Mouse (Mus musculus) midbrain, embryonic 12.5 days (tissue): Measurements from ENCODE around the gene Etnk1. TPM values are rescaled to one million over a fixed set of nuclear protein-coding genes. Genes with fewer than 3 reads are reported as not detected.
"Not testable (repeated sequence)": the region's sequence is repeated elsewhere in the genome, so short reads cannot be mapped to it uniquely, and the experiment has no call there.

Experiments used
- ATAC-seq: fragments of 200-750 bp; cut with Nextera tagmentation; 2 replicates; pipeline ENCODE4 v1.8.0; 2017; ENCODE audit warnings: low read depth, moderate TSS enrichment, moderate library complexity; ENCODE audit not compliant: low FRiP score
- H3K27ac ChIP-seq: fragments of 300-500 bp; sonication (generic); replicated peaks from 2 replicates; pipeline ENCODE4 v1.5.1; 2016; ENCODE audit warnings: mild to moderate bottlenecking
- H3K27me3 ChIP-seq: fragments of 300-500 bp; sonication (generic); 2 replicates; pipeline ENCODE4 v1.6.1; 2016; ENCODE audit warnings: mild to moderate bottlenecking
- H3K36me3 ChIP-seq: fragments of 300-500 bp; sonication (generic); 2 replicates; pipeline ENCODE4 v1.6.1; 2016
- H3K4me1 ChIP-seq: fragments of 300-500 bp; sonication (generic); 2 replicates; pipeline ENCODE4 v1.6.1; 2016
- H3K4me2 ChIP-seq: fragments of 300-500 bp; sonication (generic); replicated peaks from 2 replicates; pipeline ENCODE4 v1.6.1; 2016; ENCODE audit warnings: mild to moderate bottlenecking, moderate library complexity
- H3K4me3 ChIP-seq: fragments of 300-500 bp; sonication (generic); 2 replicates; pipeline ENCODE4 v1.5.1; 2016; ENCODE audit warnings: mild to moderate bottlenecking
- H3K9ac ChIP-seq: fragments of 300-500 bp; sonication (generic); replicated peaks from 2 replicates; pipeline ENCODE4 v1.6.1; 2016; ENCODE audit warnings: mild to moderate bottlenecking, moderate library complexity
- H3K9me3 ChIP-seq: fragments of 300-500 bp; sonication (generic); 2 replicates; pipeline ENCODE4 v1.6.1; 2016; ENCODE audit warnings: mild to moderate bottlenecking
- WGBS: fragments of 180-500 bp; shearing (Covaris S2); methylation state at CpG from one replicate; pipeline ENCODE4 v1.1.7; 2016; 5-methylcytosine and 5-hydroxymethylcytosine counted together
- polyA plus RNA-seq: library from polyadenylated mRNA; unstranded; fragments of >200 nt; fragmentation: Nextera tagmentation; extraction: Ambion mirVana; gene quantifications from 2 replicates; pipeline ENCODE4 v1.2.1, GENCODE M21; 2016

Gene Etnk1
- polyA plus RNA-seq, 1 experiment from 2014 or later = 37.9 TPM

GRCm38 (mm10) chr6:143140884-143141283 lies 26.1 kb upstream of the Etnk1 start:
- Histone ChIP-seq H3K9ac (no peak overlapping the region), H3K4me2 (no peak overlapping the region), H3K27ac (no peak overlapping the region), H3K36me3 (no peaks in the 10 kb centered on the region), H3K27me3 (peaks cover 8% of the 10 kb centered on the region), H3K4me3 (no peak overlapping the region), H3K4me1 (0 out of 2 replicates have a peak, but pooled peaks cover 3% of the 10 kb centered on the region), H3K9me3 (no peaks in the 10 kb centered on the region)
- 91% methylated on average over 9 of the region's 9 CpGs for WGBS
- ATAC-seq = no peak

- WGBS = 82% methylated on average over 9 of the region's 10 CpGs
- H3K4me2 ChIP-seq, H3K27ac ChIP-seq, H3K4me1 ChIP-seq, H3K9me3 ChIP-seq, ATAC-seq, H3K36me3 ChIP-seq, H3K9ac ChIP-seq, H3K27me3 ChIP-seq, H3K4me3 ChIP-seq: not testable (repeated sequence)
Measured at GRCm38 (mm10) chr6:143141624-143142592, 25.1 kb upstream of the Etnk1 start.

- 95% methylated on average over 4 of the region's 4 CpGs for WGBS
- peaks cover 8% of the 10 kb centered on the region for H3K27me3 ChIP-seq
- no peak overlapping the region for H3K9ac ChIP-seq
- 0 out of 2 replicates have a peak, but pooled peaks cover 3% of the 10 kb centered on the region for H3K4me1 ChIP-seq
- H3K27ac ChIP-seq = no peak overlapping the region
- H3K4me2 ChIP-seq = no peak overlapping the region
- no peak overlapping the region for H3K4me3 ChIP-seq
- ATAC-seq = no peak
- no peaks in the 10 kb centered on the region for H3K9me3 ChIP-seq
- no peaks in the 10 kb centered on the region for H3K36me3 ChIP-seq
Measured at GRCm38 (mm10) chr6:143142861-143143260, 24.2 kb upstream of the Etnk1 start.

- H3K4me3 ChIP-seq = no peak overlapping the region
- H3K27me3 ChIP-seq = peaks cover 8% of the 10 kb centered on the region
- no peaks in the 10 kb centered on the region for H3K36me3 ChIP-seq
- H3K9ac ChIP-seq = no peak overlapping the region
- ATAC-seq = no peak
- 78% methylated on average over 9 of the region's 9 CpGs for WGBS
- no peak overlapping the region for H3K27ac ChIP-seq
- H3K4me1 ChIP-seq = 0 out of 2 replicates have a peak, but pooled peaks cover 3% of the 10 kb centered on the region
- H3K9me3 ChIP-seq = no peaks in the 10 kb centered on the region
- peak overlapping the region; percentile 58 for H3K4me2 ChIP-seq
Measured at GRCm38 (mm10) chr6:143143321-143143720, 23.7 kb upstream of the Etnk1 start.

- peak overlapping the region; percentile 36 for H3K4me3 ChIP-seq
- 0 out of 2 replicates have a peak, but pooled peaks cover 3% of the 10 kb centered on the region for H3K4me1 ChIP-seq
- H3K9ac ChIP-seq = peak overlapping the region; percentile 32
- no peak overlapping the region for H3K27ac ChIP-seq
- 13% methylated on average over 19 of the region's 19 CpGs for WGBS
- no peaks in the 10 kb centered on the region for H3K36me3 ChIP-seq
- H3K4me2 ChIP-seq = peak overlapping the region; percentile 58
- ATAC-seq = peak; percentile 27; the same call in 1 of the 2 replicates
- no peaks in the 10 kb centered on the region for H3K9me3 ChIP-seq
- H3K27me3 ChIP-seq = peaks cover 8% of the 10 kb centered on the region
Measured at GRCm38 (mm10) chr6:143143775-143144273, 23.2 kb upstream of the Etnk1 start.

- H3K36me3 ChIP-seq = no peaks in the 10 kb centered on the region
- H3K9me3 ChIP-seq = no peaks in the 10 kb centered on the region
- H3K9ac ChIP-seq = no peak overlapping the region
- peaks cover 8% of the 10 kb centered on the region for H3K27me3 ChIP-seq
- no peak overlapping the region for H3K4me3 ChIP-seq
- ATAC-seq = no peak
- no peak overlapping the region for H3K27ac ChIP-seq
- WGBS = 92% methylated on average over 2 of the region's 2 CpGs
- 0 out of 2 replicates have a peak, but pooled peaks cover 3% of the 10 kb centered on the region for H3K4me1 ChIP-seq
- H3K4me2 ChIP-seq = no peak overlapping the region
Measured at GRCm38 (mm10) chr6:143144556-143144955, 22.5 kb upstream of the Etnk1 start.

GRCm38 (mm10) chr6:143145051-143145450 lies 22.0 kb upstream of the Etnk1 start:
- peaks cover 8% of the 10 kb centered on the region for H3K27me3 ChIP-seq
- H3K36me3 ChIP-seq = no peaks in the 10 kb centered on the region
- no peaks in the 10 kb centered on the region for H3K9me3 ChIP-seq
- H3K4me2 ChIP-seq = no peak overlapping the region
- no peak overlapping the region for H3K9ac ChIP-seq
- no peak for ATAC-seq
- H3K4me1 ChIP-seq = 0 out of 2 replicates have a peak, but pooled peaks cover 3% of the 10 kb centered on the region
- no peak overlapping the region for H3K4me3 ChIP-seq
- WGBS = 74% methylated on average over 7 of the region's 7 CpGs
- H3K27ac ChIP-seq = no peak overlapping the region

- WGBS = 71% methylated on average over 8 of the region's 8 CpGs
- no peaks in the 10 kb centered on the region for H3K36me3 ChIP-seq
- H3K9ac ChIP-seq = no peak overlapping the region
- no peaks in the 10 kb centered on the region for H3K9me3 ChIP-seq
- H3K4me2 ChIP-seq = no peak overlapping the region
- no peak for ATAC-seq
- no peak overlapping the region for H3K27ac ChIP-seq
- peaks cover 8% of the 10 kb centered on the region; the same call in 1 of the 2 replicates for H3K27me3 ChIP-seq
- H3K4me1 ChIP-seq = 0 out of 2 replicates have a peak, but pooled peaks cover 3% of the 10 kb centered on the region
- no peak overlapping the region for H3K4me3 ChIP-seq
Measured at GRCm38 (mm10) chr6:143146756-143147155, 20.3 kb upstream of the Etnk1 start.

- no peaks in the 10 kb centered on the region for H3K27me3 ChIP-seq
- peaks cover 5% of the 10 kb centered on the region; the same call in 1 of the 2 replicates for H3K4me1 ChIP-seq
- H3K36me3 ChIP-seq = no peaks in the 10 kb centered on the region
- H3K9ac ChIP-seq = no peak overlapping the region
- no peaks in the 10 kb centered on the region for H3K9me3 ChIP-seq
- no peak for ATAC-seq
- H3K27ac ChIP-seq = no peak overlapping the region
- no peak overlapping the region for H3K4me3 ChIP-seq
- no peak overlapping the region for H3K4me2 ChIP-seq
Measured at GRCm38 (mm10) chr6:143148868-143149267, 18.2 kb upstream of the Etnk1 start.

GRCm38 (mm10) chr6:143149766-143150291 lies 17.2 kb upstream of the Etnk1 start:
- H3K4me1 ChIP-seq = peaks cover 5% of the 10 kb centered on the region; the same call in 1 of the 2 replicates
- no peaks in the 10 kb centered on the region for H3K36me3 ChIP-seq
- no peak overlapping the region for H3K4me3 ChIP-seq
- H3K9me3 ChIP-seq = no peaks in the 10 kb centered on the region
- H3K4me2 ChIP-seq = no peak overlapping the region
- H3K27ac ChIP-seq = no peak overlapping the region
- ATAC-seq = no peak
- WGBS = 67% methylated on average over 5 of the region's 5 CpGs
- no peaks in the 10 kb centered on the region for H3K27me3 ChIP-seq
- H3K9ac ChIP-seq = no peak overlapping the region

- H3K4me3 ChIP-seq, H3K9ac ChIP-seq, H3K4me2 ChIP-seq, H3K4me1 ChIP-seq, H3K27ac ChIP-seq, H3K9me3 ChIP-seq, H3K36me3 ChIP-seq, ATAC-seq, H3K27me3 ChIP-seq: not testable (repeated sequence)
- WGBS = 82% methylated on average over 10 of the region's 10 CpGs
Measured at GRCm38 (mm10) chr6:143151081-143151995, 15.7 kb upstream of the Etnk1 start.
